Mouse (Mus musculus) heart, embryonic 16.5 days (tissue): ENCODE results near the gene Igsf9. TPM values are rescaled to one million over a fixed set of nuclear protein-coding genes. Genes with fewer than 3 reads are reported as not detected.

ENCODE experiments used
- ATAC-seq: fragments of 200-750 bp; cut with Nextera tagmentation; replicated peaks from 2 replicates; pipeline ENCODE4 v1.8.0; 2017; ENCODE audit warnings: moderate number of reproducible peaks; ENCODE audit not compliant: insufficient read depth, low FRiP score; ENCODE audit errors: extremely low read depth
- H3K27ac ChIP-seq: fragments of 300-500 bp; sonication (generic); 2 replicates; pipeline ENCODE4 v1.5.1; 2014; ENCODE audit warnings: mild to moderate bottlenecking, low read length, control low read depth, moderate library complexity
- H3K27me3 ChIP-seq: fragments of 300-500 bp; sonication (generic); 2 replicates; pipeline ENCODE4 v1.6.1; 2014; ENCODE audit warnings: low read length, mixed read lengths; ENCODE audit not compliant: control insufficient read depth, insufficient read depth
- H3K36me3 ChIP-seq: fragments of 300-500 bp; sonication (generic); 2 replicates; pipeline ENCODE4 v1.6.1; 2014; ENCODE audit not compliant: control insufficient read depth, insufficient read depth
- H3K4me1 ChIP-seq: fragments of 300-500 bp; sonication (generic); 2 replicates; pipeline ENCODE4 v1.6.1; 2014; ENCODE audit warnings: low read length, mixed read lengths; ENCODE audit not compliant: control insufficient read depth, insufficient read depth
- H3K4me2 ChIP-seq: fragments of 300-500 bp; sonication (generic); 2 replicates; pipeline ENCODE4 v1.6.1; 2014; ENCODE audit warnings: low read depth, mild to moderate bottlenecking, control low read depth, low read length
- H3K4me3 ChIP-seq: fragments of 300-500 bp; sonication (generic); 2 replicates; pipeline ENCODE4 v1.5.1; 2014; ENCODE audit warnings: mild to moderate bottlenecking, control low read depth, low read length
- H3K9ac ChIP-seq: fragments of 300-500 bp; sonication (generic); 2 replicates; pipeline ENCODE4 v1.6.1; 2014; ENCODE audit warnings: low read length, control low read depth
- H3K9me3 ChIP-seq: fragments of 300-500 bp; sonication (generic); replicated peaks from 2 replicates; pipeline ENCODE4 v1.6.1; 2016; ENCODE audit warnings: low read length; ENCODE audit not compliant: control insufficient read depth
- WGBS: fragments of 180-500 bp; shearing (Covaris S2); extraction: QIAGEN DNeasy Blood & Tissue Kit; methylation state at CpG from one replicate; pipeline ENCODE4 v1.1.7; 2014; 5-methylcytosine and 5-hydroxymethylcytosine counted together
- polyA plus RNA-seq: library from polyadenylated mRNA; unstranded; fragments of >200 nt; fragmentation: Nextera tagmentation; extraction: Ambion mirVana; gene quantifications from 2 replicates; pipeline ENCODE4 v1.2.1, GENCODE M21; 2015

The Igsf9 gene
- polyA plus RNA-seq, 1 experiment from 2014 or later: 3.3 TPM

GRCm38 (mm10) chr1:172514551-172515268, 33.1 kb downstream of the Igsf9 start:
- 64% methylated on average over 7 of the region's 7 CpGs for WGBS

DNA sequence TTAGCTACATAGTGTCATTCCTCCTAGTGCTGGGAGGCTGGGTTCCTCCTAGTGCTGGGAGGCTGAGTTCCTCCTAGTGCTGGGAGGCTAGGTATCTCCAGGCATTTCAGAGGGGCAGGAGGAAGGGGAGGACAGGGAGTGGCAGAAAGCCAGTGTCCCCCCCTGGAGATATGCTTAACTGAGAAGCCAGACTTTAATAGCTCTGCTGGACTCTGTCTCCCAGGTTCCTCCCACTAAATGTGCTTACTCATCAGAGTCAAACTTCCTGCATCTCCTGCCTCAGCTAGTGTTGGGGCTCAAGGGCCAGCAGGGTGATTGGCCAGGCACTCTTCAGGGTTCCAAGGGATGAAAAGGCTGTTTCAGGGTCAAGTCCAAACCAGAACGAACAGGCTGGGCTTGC, 33.8 kb downstream of the Igsf9 start:
- peaks cover 6% of the 10 kb centered on the region; the same call in 1 of the 2 replicates for H3K9me3 ChIP-seq
- WGBS: 77% methylated on average over 1 of the region's 1 CpGs
- no peak overlapping the region for H3K4me3 ChIP-seq
- no peak overlapping the region for H3K4me2 ChIP-seq
- H3K27ac ChIP-seq: peak overlapping the region; percentile 78
- peaks cover 28% of the 10 kb centered on the region for H3K4me1 ChIP-seq
- H3K36me3 ChIP-seq: no peaks in the 10 kb centered on the region
- no peak overlapping the region for H3K9ac ChIP-seq
- no peaks in the 10 kb centered on the region for H3K27me3 ChIP-seq
- ATAC-seq: no peak

More at GRCm38 (mm10) chr1:172514551-172515268, 33.1 kb downstream of the Igsf9 start:
- H3K27me3 ChIP-seq: no peaks in the 10 kb centered on the region
- no peak for ATAC-seq
- peaks cover 23% of the 10 kb centered on the region for H3K4me1 ChIP-seq
- H3K9me3 ChIP-seq: peaks cover 6% of the 10 kb centered on the region; the same call in 1 of the 2 replicates
- H3K4me3 ChIP-seq: no peak overlapping the region
- no peak overlapping the region for H3K4me2 ChIP-seq
- H3K27ac ChIP-seq: peak overlapping the region; percentile 78
- no peaks in the 10 kb centered on the region for H3K36me3 ChIP-seq
- no peak overlapping the region for H3K9ac ChIP-seq

DNA sequence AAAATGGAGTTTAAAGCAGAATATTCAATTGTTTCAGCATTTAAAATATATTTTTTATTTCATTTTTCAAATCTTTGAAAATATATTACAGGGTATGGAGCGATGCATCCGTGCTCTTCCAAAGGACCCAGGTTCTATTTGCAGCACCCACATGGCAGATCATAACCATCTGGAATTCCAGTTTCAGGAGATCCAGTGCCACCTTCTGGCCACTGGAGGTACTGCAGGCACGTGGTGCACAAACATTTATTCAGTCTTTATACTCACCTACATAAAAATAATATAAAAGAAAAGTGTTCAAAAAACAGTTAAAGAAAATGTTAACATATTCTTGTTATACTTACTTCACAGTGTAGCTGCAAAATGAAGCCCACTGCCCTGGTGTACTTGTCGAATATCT, 36.4 kb downstream of the Igsf9 start:
- Histone ChIP-seq H3K27ac (no peak overlapping the region), H3K4me2 (no peak overlapping the region), H3K36me3 (no peaks in the 10 kb centered on the region), H3K4me1 (peaks cover 23% of the 10 kb centered on the region), H3K27me3 (no peaks in the 10 kb centered on the region), H3K4me3 (no peak overlapping the region), H3K9ac (no peak overlapping the region), H3K9me3 (peaks cover 6% of the 10 kb centered on the region; the same call in 1 of the 2 replicates)
- ATAC-seq: no peak
- 77% methylated on average over 4 of the region's 4 CpGs for WGBS

GRCm38 (mm10) chr1:172519644-172520043, 38.1 kb downstream of the Igsf9 start:
- Histone ChIP-seq H3K9me3 (peaks cover 10% of the 10 kb centered on the region), H3K4me3 (no peak overlapping the region), H3K36me3 (no peaks in the 10 kb centered on the region), H3K4me2 (no peak overlapping the region), H3K27ac (no peak overlapping the region), H3K27me3 (no peaks in the 10 kb centered on the region), H3K4me1 (peaks cover 15% of the 10 kb centered on the region), H3K9ac (no peak overlapping the region)
- no peak for ATAC-seq
- 51% methylated on average over 6 of the region's 6 CpGs for WGBS

- WGBS: 5% methylated on average over 28 of the region's 28 CpGs
- peak within 1 kb of the TSS; percentile 55 for H3K9ac ChIP-seq
Measured at GRCm38 (mm10) chr1:172520576-172521440, 39.2 kb downstream of the Igsf9 start, which contains the start of gene Cfap45. Cfap45 (plus strand) TSS chr1:172520801.

GRCm38 (mm10) chr1:172522524-172522923, 40.9 kb downstream of the Igsf9 start:
- H3K4me1 ChIP-seq: peaks cover 26% of the 10 kb centered on the region
- no peak overlapping the region for H3K4me3 ChIP-seq
- H3K9me3 ChIP-seq: peaks cover 8% of the 10 kb centered on the region
- H3K27me3 ChIP-seq: peaks cover 5% of the 10 kb centered on the region
- 64% methylated on average over 7 of the region's 7 CpGs for WGBS
- ATAC-seq: no peak
- no peaks in the 10 kb centered on the region for H3K36me3 ChIP-seq
- no peak overlapping the region for H3K9ac ChIP-seq
- no peak overlapping the region for H3K27ac ChIP-seq
- H3K4me2 ChIP-seq: no peak overlapping the region

More at GRCm38 (mm10) chr1:172520576-172521440, 39.2 kb downstream of the Igsf9 start, which contains the start of gene Cfap45:
- Histone ChIP-seq H3K4me2 (peak within 1 kb of the TSS; percentile 76), H3K9me3 (peaks cover 10% of the 10 kb centered on the region), H3K27me3 (no peaks in the 10 kb centered on the region), H3K36me3 (no peaks in the 10 kb centered on the region), H3K27ac (peak within 1 kb of the TSS; percentile 45), H3K4me1 (peaks cover 15% of the 10 kb centered on the region), H3K4me3 (peak within 1 kb of the TSS; percentile 52)
- ATAC-seq: peak; percentile 72

- peaks cover 4% of the 10 kb centered on the region; the same call in 1 of the 2 replicates for H3K9me3 ChIP-seq
- 31% methylated on average over 12 of the region's 12 CpGs for WGBS
- H3K4me3 ChIP-seq: no peak overlapping the region
- H3K27ac ChIP-seq: 0 out of 2 replicates have a peak overlapping the region, but pooled peaks have one; percentile 13
- no peak for ATAC-seq
- H3K9ac ChIP-seq: no peak overlapping the region
- H3K36me3 ChIP-seq: no peaks in the 10 kb centered on the region
- no peak overlapping the region for H3K4me2 ChIP-seq
- H3K4me1 ChIP-seq: peaks cover 26% of the 10 kb centered on the region
- peaks cover 8% of the 10 kb centered on the region for H3K27me3 ChIP-seq
Measured at GRCm38 (mm10) chr1:172523699-172524101, 42.1 kb downstream of the Igsf9 start.

DNA sequence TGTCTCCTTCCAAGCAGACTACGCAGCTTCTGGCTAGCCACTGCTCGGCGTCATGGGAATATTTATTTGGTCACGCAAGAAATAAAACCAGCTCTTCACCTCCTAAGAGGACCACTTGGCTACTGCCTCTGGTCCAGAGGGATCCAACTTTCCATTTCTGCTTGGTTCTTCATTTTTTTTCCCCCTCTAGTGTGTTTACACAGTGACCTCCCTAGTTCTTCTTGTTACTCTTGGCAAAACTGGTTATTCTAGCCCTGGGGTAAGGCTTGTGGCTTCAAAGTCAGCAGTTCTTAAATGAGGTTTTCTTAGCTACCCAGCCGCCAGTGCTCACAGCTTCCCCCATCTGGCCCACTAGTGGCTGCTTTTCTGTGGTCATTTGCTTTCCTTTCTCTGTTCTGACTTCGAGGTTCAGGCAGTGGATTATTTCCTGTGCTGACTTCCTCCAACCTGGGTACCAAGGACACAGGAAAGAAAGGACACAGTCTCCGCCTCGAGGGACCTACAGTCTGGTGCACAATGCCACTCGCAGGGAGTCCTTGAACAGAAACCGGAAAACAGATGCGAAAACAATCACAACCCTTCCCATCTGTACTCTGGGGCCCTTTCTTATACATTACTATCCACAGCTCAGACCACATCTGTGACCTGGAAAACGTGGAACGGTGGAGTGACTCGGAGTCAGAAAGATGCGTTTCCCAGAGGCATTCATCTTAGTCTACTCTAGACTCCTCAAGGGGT, 43.6 kb downstream of the Igsf9 start:
- Histone ChIP-seq H3K27ac (peak overlapping the region; percentile 91), H3K9me3 (peaks cover 4% of the 10 kb centered on the region; the same call in 1 of the 2 replicates), H3K4me1 (peaks cover 23% of the 10 kb centered on the region), H3K9ac (no peak overlapping the region), H3K36me3 (no peaks in the 10 kb centered on the region), H3K4me3 (no peak overlapping the region), H3K27me3 (peaks cover 8% of the 10 kb centered on the region), H3K4me2 (peak overlapping the region; percentile 50)
- peak; percentile 18 for ATAC-seq
- WGBS: 37% methylated on average over 15 of the region's 15 CpGs
